Mouse (Mus musculus) small intestine, adult 2 months (tissue): ENCODE data around the gene Barx2.

Experiments used
- CTCF ChIP-seq: fragments of 200-500 bp; IDR thresholded peaks from 2 replicates; pipeline ENCODE4 v1.5.1; 2012; ENCODE audit warnings: low read depth, mild to moderate bottlenecking, control low read depth, inconsistent platforms, low read length, moderate library complexity, mixed read lengths; ENCODE audit not compliant: insufficient replicate concordance, insufficient read length; ENCODE audit errors: extremely low read depth
- POLR2A ChIP-seq: fragments of 200-500 bp; IDR thresholded peaks from 2 replicates; pipeline ENCODE4 v1.6.1; 2012; ENCODE audit warnings: low read depth, mild to moderate bottlenecking, control low read depth, inconsistent platforms, low read length, moderate library complexity

GRCm38 (mm10) chr9:31841108-31841815, 72.0 kb downstream of the Barx2 start:
- TF ChIP-seq CTCF (no peak), POLR2A (no peak)
